Mouse (Mus musculus) adipose tissue, adult 10 weeks (tissue): Measurements from ENCODE around the gene Lilrb4a. TPM values are rescaled to one million over a fixed set of nuclear protein-coding genes. Genes with fewer than 3 reads are reported as not detected.

Experiments used
- polyA plus RNA-seq: library from polyadenylated mRNA; stranded (reverse); fragments of 350-450 nt; fragmentation: Illumina TruSeq; extraction: RNeasy Lipid Tissue Mini Kit (QIAGEN cat#74804); gene quantifications from one replicate; pipeline ENCODE4 v1.2.3, GENCODE M21; 2014; ENCODE audit warnings: low read depth, low replicate concordance

Gene Lilrb4a
- 19.1 TPM for polyA plus RNA-seq

DNA sequence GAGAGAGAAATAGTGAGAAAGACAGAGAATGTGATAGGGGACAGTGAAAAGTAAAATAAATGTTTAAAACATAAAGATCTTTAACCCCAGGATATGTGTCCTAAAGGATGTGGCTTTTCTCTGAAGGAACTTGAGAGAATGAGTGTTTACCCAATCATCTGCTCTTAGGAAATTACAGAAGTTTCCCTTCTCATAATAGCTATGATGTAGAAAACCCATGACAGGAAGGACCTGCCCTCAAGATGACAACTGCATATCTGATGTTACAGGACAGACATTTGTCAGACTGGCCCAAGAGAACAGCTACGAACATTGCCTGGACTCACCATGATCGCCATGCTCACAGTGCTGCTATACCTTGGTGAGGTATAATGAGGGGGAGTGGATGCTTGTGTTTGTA is at the start of gene Lilrb4a:
TSS of gene Lilrb4a (plus strand) at position 266 of the 400 bp plus-strand sequence.

DNA sequence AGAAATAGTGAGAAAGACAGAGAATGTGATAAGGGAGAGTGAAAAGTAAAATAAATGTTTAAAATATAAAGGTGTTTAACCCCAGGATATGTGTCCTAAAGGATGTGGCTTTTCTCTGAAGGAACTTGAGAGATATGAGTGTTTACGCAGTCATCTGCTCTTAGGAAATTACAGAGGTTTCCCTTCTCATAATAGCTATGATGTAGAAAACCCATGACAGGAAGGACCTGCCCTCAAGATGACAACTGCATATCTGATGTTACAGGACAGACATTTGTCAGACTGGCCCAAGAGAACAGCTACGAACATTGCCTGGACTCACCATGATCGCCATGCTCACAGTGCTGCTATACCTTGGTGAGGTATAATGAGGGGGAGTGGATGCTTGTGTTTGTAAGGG is 10.4 kb upstream of the Lilrb4a start, which contains the start of the genes Gm49339 and Lilr4b:
TSS of gene Gm49339 (plus strand) at position 216 of the 400 bp plus-strand sequence.
TSS of gene Lilr4b (plus strand) at position 236 of the 400 bp plus-strand sequence.

Other genes starting within 250 kb of the Lilrb4a start
- 7.4 TPM for gene Gm49339, start 10.3 kb upstream of the Lilrb4a start, polyA plus RNA-seq
- 14.2 TPM for gene Lilr4b, start 10.3 kb upstream of the Lilrb4a start, polyA plus RNA-seq
- not detected for gene Fam162b, start 99.6 kb downstream of the Lilrb4a start, polyA plus RNA-seq
- not detected for gene Gprc6a, start 140.5 kb downstream of the Lilrb4a start, polyA plus RNA-seq
- gene Rfx6, start 186.8 kb downstream of the Lilrb4a start, polyA plus RNA-seq = not detected